Mouse (Mus musculus) bone marrow macrophage, adult 2 months (primary cell): ENCODE measurements around the gene Vmn1r228. TPM values are rescaled to one million over a fixed set of nuclear protein-coding genes. Genes with fewer than 3 reads are reported as not detected.

Experiments used
- H3K27ac ChIP-seq: 2 replicates; pipeline ENCODE4 v1.5.1; 2012; ENCODE audit warnings: low read depth, low read length; ENCODE audit not compliant: insufficient read depth
- H3K4me1 ChIP-seq: 2 replicates; pipeline ENCODE4 v1.6.1; 2012; ENCODE audit warnings: low read length; ENCODE audit not compliant: control insufficient read depth, insufficient read depth
- H3K4me3 ChIP-seq: 2 replicates; pipeline ENCODE4 v1.5.1; 2012; ENCODE audit warnings: mild to moderate bottlenecking, low read length, moderate library complexity; ENCODE audit not compliant: insufficient read depth
- CTCF ChIP-seq: IDR thresholded peaks from 2 replicates; pipeline ENCODE4 v1.5.1; 2012; ENCODE audit warnings: low read depth, mild to moderate bottlenecking, low read length, moderate library complexity
- POLR2A ChIP-seq: IDR thresholded peaks from 2 replicates; pipeline ENCODE4 v1.6.1; 2012; ENCODE audit warnings: mild to moderate bottlenecking, low read depth, low read length, borderline replicate concordance
- polyA plus RNA-seq: library from polyadenylated mRNA; stranded (reverse); fragments of >200 nt; gene quantifications from 2 replicates; pipeline ENCODE4 v1.2.4, GENCODE M21; 2012; ENCODE audit not compliant: missing spikeins, insufficient read depth, insufficient read length

Vmn1r228 gene
- not detected in 2 replicates for polyA plus RNA-seq

DNA sequence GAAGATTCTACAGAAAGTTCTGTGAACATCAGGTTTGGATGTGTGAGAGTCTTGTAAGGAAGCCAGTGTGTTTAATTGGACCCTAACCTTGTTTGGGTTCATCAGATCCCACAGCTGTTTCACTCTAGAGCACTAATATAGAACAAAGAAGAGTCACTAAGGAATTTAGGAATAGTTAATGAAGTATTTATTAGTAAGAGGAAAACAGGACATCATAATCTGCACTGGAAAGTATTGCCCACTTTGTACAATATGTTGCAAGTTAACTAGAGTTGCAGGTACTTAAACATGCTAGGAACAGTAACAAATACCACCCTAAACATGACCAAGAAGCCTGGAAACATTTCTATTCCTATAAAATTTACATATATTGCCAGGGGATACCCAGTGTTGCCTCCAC is at the start of gene Vmn1r228:
Gene Vmn1r228 (minus strand): TSS at position 101 of the 400 bp plus-strand sequence.
- no peak within 1 kb of the TSS for H3K27ac ChIP-seq
- no peak within 1 kb of the TSS for H3K4me3 ChIP-seq
- H3K4me1 ChIP-seq, result no peaks in the 10 kb centered on the region
- TF ChIP-seq CTCF, result no peak
- TF ChIP-seq POLR2A, result no peak

GRCm38 (mm10) chr17:20811255-20811654 is 25.3 kb upstream of the Vmn1r228 start, which contains the start of gene Vmn1r229:
Gene Vmn1r229 (plus strand): TSS chr17:20811555.
- no peak for TF ChIP-seq POLR2A
- no peak for TF ChIP-seq CTCF

DNA sequence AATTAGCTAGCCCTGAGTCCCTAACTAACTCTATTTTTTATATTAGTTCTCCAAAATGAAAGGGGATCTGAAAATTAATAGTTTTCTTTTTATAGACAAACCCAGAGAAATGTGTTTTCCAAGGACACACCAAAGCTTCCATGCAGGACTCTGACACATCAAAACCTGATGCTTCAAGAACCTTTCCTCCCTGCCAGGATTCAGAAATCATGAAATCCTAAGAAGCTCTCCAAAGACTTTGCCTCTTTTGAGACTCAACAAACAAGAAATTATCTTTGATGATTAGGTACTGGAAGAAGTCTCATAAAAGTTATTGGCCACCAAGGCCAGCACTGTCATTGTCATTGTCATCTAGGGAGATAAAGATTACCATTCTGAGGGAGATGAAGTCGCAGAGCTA is 56.4 kb downstream of the Vmn1r228 start, which contains the start of gene Vmn1r227:
Gene Vmn1r227 (plus strand): TSS at position 301 of the 400 bp plus-strand sequence.
- H3K4me3 ChIP-seq, result no peak within 1 kb of the TSS
- TF ChIP-seq POLR2A (no peak), CTCF (no peak)

More at GRCm38 (mm10) chr17:20811255-20811654, 25.3 kb upstream of the Vmn1r228 start, which contains the start of gene Vmn1r229:
- Histone ChIP-seq H3K4me1 (no peaks in the 10 kb centered on the region), H3K27ac (no peak within 1 kb of the TSS), H3K4me3 (no peak within 1 kb of the TSS)

More for the DNA sequence above, 56.4 kb downstream of the Vmn1r228 start, which contains the start of gene Vmn1r227:
- Histone ChIP-seq H3K4me1 (no peaks in the 10 kb centered on the region), H3K27ac (no peak within 1 kb of the TSS)

Other genes with a start within 250 kb of the Vmn1r228 start
- not detected in 2 replicates for gene Vmn2r109, start 221.4 kb downstream of the Vmn1r228 start, polyA plus RNA-seq
- not detected in 2 replicates for gene Vmn2r110, start 189.7 kb downstream of the Vmn1r228 start, polyA plus RNA-seq
- not detected in 2 replicates for gene Fpr-rs3, start 161.3 kb downstream of the Vmn1r228 start, polyA plus RNA-seq
- not detected in 2 replicates for gene Vmn1r226, start 103.3 kb downstream of the Vmn1r228 start, polyA plus RNA-seq
- gene Vmn1r227, start 56.3 kb downstream of the Vmn1r228 start, polyA plus RNA-seq, result 0.11 and 0.20 TPM in 2 replicates
- gene Vmn1r229, start 25.4 kb upstream of the Vmn1r228 start, polyA plus RNA-seq, result 0.17 TPM in 1 of 2 replicates, not detected in the other
- 0.09 TPM in 1 of 2 replicates, not detected in the other for gene Vmn1r230, start 54.3 kb upstream of the Vmn1r228 start, polyA plus RNA-seq
- not detected in 2 replicates for gene Vmn1r231, start 118.9 kb upstream of the Vmn1r228 start, polyA plus RNA-seq
- not detected in 2 replicates for gene Vmn1r232, start 133.6 kb upstream of the Vmn1r228 start, polyA plus RNA-seq
- gene Ppp2r1a, start 159.2 kb upstream of the Vmn1r228 start, polyA plus RNA-seq, result 193 and 210 TPM in 2 replicates
- not detected in 2 replicates for gene Vmn1r233, start 210.3 kb upstream of the Vmn1r228 start, polyA plus RNA-seq
- gene Zfp160, start 222.7 kb upstream of the Vmn1r228 start, polyA plus RNA-seq, result 16.1 and 18.2 TPM in 2 replicates